Mouse (Mus musculus): ENCODE measurements around the gene Kmo.

DNA sequence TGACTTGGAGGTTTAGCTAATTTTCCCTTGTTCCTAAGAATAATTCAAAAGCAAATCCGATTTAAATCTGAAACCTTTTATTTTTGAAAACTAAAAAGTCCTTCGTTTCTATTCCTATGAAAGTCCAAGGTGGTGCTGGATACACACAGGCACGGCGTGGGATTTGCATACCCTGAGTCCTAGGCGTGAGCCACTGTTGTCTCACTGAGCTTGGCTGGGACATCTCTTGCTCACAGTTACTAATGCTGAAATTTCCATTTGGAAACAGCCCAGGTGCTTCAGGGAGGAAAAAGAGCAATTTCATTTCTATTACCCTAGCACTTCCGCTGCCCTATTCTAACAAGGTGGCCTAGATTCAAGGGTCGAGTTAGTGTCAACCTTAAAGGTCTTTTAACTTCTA lies 39.8 kb upstream of the Kmo start:
- no peak for TF ChIP-seq POLR2A (IDR thresholded peaks at IDR 0.05; ENCODE audit: insufficient read depth, low read depth, low read length)
- TF ChIP-seq CTCF (IDR thresholded peaks at IDR 0.05), result no peak
